Mouse (Mus musculus): Measurements from ENCODE around the gene Syne4.

- TF ChIP-seq POLR2A (IDR thresholded peaks at IDR 0.05; ENCODE audit: insufficient read depth, low read length) (no peak), CTCF (IDR thresholded peaks at IDR 0.05; ENCODE audit: low read depth, low read length) (peak; percentile 34), EP300 (IDR thresholded peaks at IDR 0.05; ENCODE audit: insufficient read depth, low read depth, low read length) (no peak)
These were observed 10.8 kb downstream of the Syne4 start for GRCm38 (mm10) chr7:30325364-30325763.
